Mouse (Mus musculus): ENCODE results near the gene Khdrbs2. TPM values are rescaled to one million over a fixed set of nuclear protein-coding genes. Genes with fewer than 3 reads are reported as not detected.

Khdrbs2 gene
- polyA plus RNA-seq, 1 experiment from 2014 or later = 7.1 TPM

DNA sequence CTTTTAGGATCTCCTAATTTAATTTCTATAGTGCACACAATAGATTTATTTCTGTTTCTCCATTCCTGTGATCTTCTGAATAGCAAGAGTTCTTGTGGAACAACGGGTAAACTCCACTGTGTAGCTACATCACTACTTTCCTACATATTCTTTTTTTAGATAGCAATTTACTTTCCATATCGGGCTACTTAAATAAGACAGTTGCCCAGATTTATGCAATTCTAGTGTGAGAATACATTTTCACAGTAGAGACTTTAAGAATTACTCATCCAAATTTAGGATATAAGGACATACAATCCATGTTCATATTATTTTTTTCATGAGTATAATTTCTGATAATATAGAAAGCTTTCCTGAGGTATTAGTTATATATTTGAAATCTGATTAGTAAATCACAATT, 175.0 kb downstream of the Khdrbs2 start:
- no peaks in the 10 kb centered on the region for H3K27me3 ChIP-seq (ENCODE audit: poor library complexity, severe bottlenecking)
- H3K4me1 ChIP-seq = no peaks in the 10 kb centered on the region
- H3K36me3 ChIP-seq (replicated peaks) = no peaks in the 10 kb centered on the region
- no peak for DNase-seq (ENCODE audit: extremely low spot score, low spot score)
- H3K27ac ChIP-seq = no peak overlapping the region
- no peak overlapping the region for H3K4me3 ChIP-seq
- no peaks in the 10 kb centered on the region for H3K9me3 ChIP-seq
- 76% methylated on average over 2 of the region's 2 CpGs for WGBS

DNA sequence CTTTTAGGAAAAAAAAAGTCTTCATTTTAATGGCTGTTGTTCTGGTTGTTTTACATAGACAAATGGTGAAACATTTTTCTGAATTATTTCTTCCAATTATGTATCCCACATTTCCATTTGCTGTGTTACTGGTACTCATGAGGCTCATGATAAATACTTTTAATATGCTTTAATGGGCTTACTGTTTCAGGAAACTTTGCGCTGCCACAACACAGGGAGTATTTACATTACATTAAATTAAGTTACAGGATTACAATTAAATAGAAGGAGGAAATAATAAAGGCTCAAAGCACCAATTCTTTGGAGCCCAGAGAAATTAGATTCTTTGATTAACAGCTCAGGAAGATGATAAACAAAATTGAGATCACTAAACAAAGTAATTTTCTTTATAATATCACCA, 179.6 kb downstream of the Khdrbs2 start:
- Histone ChIP-seq H3K27ac (no peak overlapping the region), H3K36me3 (replicated peaks) (no peaks in the 10 kb centered on the region), H3K27me3 (ENCODE audit: poor library complexity, severe bottlenecking) (no peaks in the 10 kb centered on the region), H3K9me3 (no peaks in the 10 kb centered on the region), H3K4me1 (no peaks in the 10 kb centered on the region), H3K4me3 (no peak overlapping the region)
- WGBS = 87% methylated on average over 1 of the region's 1 CpGs
- no peak for DNase-seq (ENCODE audit: extremely low spot score, low spot score)

- Histone ChIP-seq H3K4me3 (no peak overlapping the region), H3K4me1 (0 out of 2 replicates have a peak, but pooled peaks cover 3% of the 10 kb centered on the region), H3K36me3 (replicated peaks) (no peaks in the 10 kb centered on the region), H3K27me3 (ENCODE audit: poor library complexity, severe bottlenecking) (no peaks in the 10 kb centered on the region), H3K27ac (no peak overlapping the region), H3K9me3 (no peaks in the 10 kb centered on the region)
- WGBS = 78% methylated on average over 2 of the region's 2 CpGs
- DNase-seq (ENCODE audit: extremely low spot score, low spot score) = no peak
These were observed 191.0 kb downstream of the Khdrbs2 start for GRCm38 (mm10) chr1:32363539-32363938.

GRCm38 (mm10) chr1:32397553-32397952, 225.0 kb downstream of the Khdrbs2 start:
- no peak for DNase-seq (ENCODE audit: extremely low spot score, low spot score)
- 92% methylated on average over 6 of the region's 6 CpGs for WGBS
- Histone ChIP-seq H3K9me3 (no peaks in the 10 kb centered on the region), H3K27me3 (ENCODE audit: poor library complexity, severe bottlenecking) (no peaks in the 10 kb centered on the region), H3K4me3 (no peak overlapping the region), H3K36me3 (replicated peaks) (no peaks in the 10 kb centered on the region), H3K27ac (no peak overlapping the region), H3K4me1 (no peaks in the 10 kb centered on the region)

GRCm38 (mm10) chr1:32407651-32408050, 235.1 kb downstream of the Khdrbs2 start:
- no peak overlapping the region for H3K4me3 ChIP-seq
- no peaks in the 10 kb centered on the region for H3K4me1 ChIP-seq
- no peak overlapping the region for H3K27ac ChIP-seq
- no peaks in the 10 kb centered on the region for H3K9me3 ChIP-seq
- WGBS = 92% methylated on average over 2 of the region's 2 CpGs
- H3K36me3 ChIP-seq (replicated peaks) = no peaks in the 10 kb centered on the region
- no peak for DNase-seq (ENCODE audit: extremely low spot score, low spot score)
- no peaks in the 10 kb centered on the region for H3K27me3 ChIP-seq (ENCODE audit: poor library complexity, severe bottlenecking)

DNA sequence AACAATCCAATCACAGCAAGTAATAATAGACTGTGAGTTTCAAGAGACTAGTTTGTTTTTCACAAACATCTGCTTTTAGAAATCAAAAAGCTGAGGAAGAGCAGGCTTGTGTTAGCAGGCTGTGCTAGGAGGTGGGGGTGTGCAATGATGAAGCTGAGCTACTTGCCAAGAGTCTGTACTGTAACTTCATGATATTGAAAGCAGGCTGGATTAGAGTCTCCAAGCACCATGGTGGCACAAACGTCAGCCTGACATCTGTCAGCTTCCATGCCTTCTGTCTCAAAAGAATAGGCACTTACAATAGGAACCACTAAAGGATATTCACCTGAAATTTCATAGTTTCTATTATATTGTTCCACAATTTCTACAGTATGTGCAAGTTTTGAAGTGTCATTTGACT, 255.9 kb downstream of the Khdrbs2 start:
- H3K4me3 ChIP-seq = no peak overlapping the region
- DNase-seq (ENCODE audit: extremely low spot score, low spot score) = no peak
- H3K27ac ChIP-seq = no peak overlapping the region
- H3K27me3 ChIP-seq (ENCODE audit: poor library complexity, severe bottlenecking) = no peaks in the 10 kb centered on the region
- WGBS = 66% methylated on average over 1 of the region's 1 CpGs
- H3K4me1 ChIP-seq = no peaks in the 10 kb centered on the region
- no peaks in the 10 kb centered on the region for H3K36me3 ChIP-seq (replicated peaks)
- H3K9me3 ChIP-seq = no peaks in the 10 kb centered on the region

DNA sequence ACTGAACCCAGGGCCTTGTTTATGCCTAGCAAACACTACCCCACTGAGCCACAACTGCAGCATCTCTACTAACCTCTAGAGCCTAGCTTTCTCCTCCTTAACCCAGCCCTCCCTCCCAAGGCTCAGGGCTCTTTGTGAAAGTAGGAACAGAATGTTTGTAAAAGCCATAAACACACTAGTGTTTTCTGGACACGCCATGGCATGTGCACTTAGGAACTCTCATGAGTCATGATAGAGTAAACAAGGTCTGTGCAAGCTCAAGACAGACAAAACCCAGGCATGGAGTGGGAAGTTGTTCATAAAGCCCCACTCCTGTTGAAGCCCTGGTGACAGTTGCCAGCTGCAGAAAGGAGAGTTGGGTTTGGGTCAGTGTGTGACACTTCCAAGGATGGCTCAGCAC, 257.0 kb downstream of the Khdrbs2 start:
- Histone ChIP-seq H3K27me3 (ENCODE audit: poor library complexity, severe bottlenecking) (no peaks in the 10 kb centered on the region), H3K27ac (no peak overlapping the region), H3K4me3 (no peak overlapping the region), H3K36me3 (replicated peaks) (no peaks in the 10 kb centered on the region), H3K4me1 (no peaks in the 10 kb centered on the region), H3K9me3 (no peaks in the 10 kb centered on the region)
- WGBS = 87% methylated on average over 1 of the region's 1 CpGs
- no peak for DNase-seq (ENCODE audit: extremely low spot score, low spot score)

GRCm38 (mm10) chr1:32430516-32430915, 258.0 kb downstream of the Khdrbs2 start:
- H3K36me3 ChIP-seq (replicated peaks) = no peaks in the 10 kb centered on the region
- no peak for DNase-seq (ENCODE audit: extremely low spot score, low spot score)
- 92% methylated on average over 3 of the region's 3 CpGs for WGBS

DNA sequence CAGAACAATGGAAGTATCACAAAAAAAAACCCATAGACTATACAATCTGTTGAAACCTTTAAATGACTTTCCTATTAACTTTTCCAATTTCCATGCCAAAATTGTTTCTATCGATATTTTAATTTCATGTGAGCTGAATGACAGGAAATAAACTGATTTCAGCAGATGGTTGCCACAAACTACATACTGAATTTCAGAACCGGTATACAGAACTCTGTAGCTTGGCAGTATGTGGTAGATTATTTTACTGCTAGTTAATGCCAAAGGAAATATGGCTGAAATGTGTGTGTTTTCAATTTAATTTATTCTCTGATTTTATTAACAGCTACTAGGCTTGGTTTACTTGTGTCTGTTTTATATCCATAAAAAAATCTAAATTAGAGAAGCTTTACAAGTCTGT, 260.6 kb downstream of the Khdrbs2 start:
- no peaks in the 10 kb centered on the region for H3K4me1 ChIP-seq
- no peaks in the 10 kb centered on the region for H3K36me3 ChIP-seq (replicated peaks)
- H3K4me3 ChIP-seq = no peak overlapping the region
- no peak overlapping the region for H3K27ac ChIP-seq
- 93% methylated on average over 2 of the region's 2 CpGs for WGBS
- H3K9me3 ChIP-seq = no peaks in the 10 kb centered on the region
- H3K27me3 ChIP-seq (ENCODE audit: poor library complexity, severe bottlenecking) = no peaks in the 10 kb centered on the region
- DNase-seq (ENCODE audit: extremely low spot score, low spot score) = no peak

More at GRCm38 (mm10) chr1:32430516-32430915, 258.0 kb downstream of the Khdrbs2 start:
- H3K9me3 ChIP-seq = no peaks in the 10 kb centered on the region
- H3K27me3 ChIP-seq (ENCODE audit: poor library complexity, severe bottlenecking) = no peaks in the 10 kb centered on the region
- H3K27ac ChIP-seq = no peak overlapping the region
- H3K4me3 ChIP-seq = no peak overlapping the region
- H3K4me1 ChIP-seq = no peaks in the 10 kb centered on the region

GRCm38 (mm10) chr1:32443927-32444326, 271.4 kb downstream of the Khdrbs2 start:
- 90% methylated on average over 5 of the region's 5 CpGs for WGBS
- Histone ChIP-seq H3K4me1 (no peaks in the 10 kb centered on the region), H3K36me3 (replicated peaks) (no peaks in the 10 kb centered on the region)

DNA sequence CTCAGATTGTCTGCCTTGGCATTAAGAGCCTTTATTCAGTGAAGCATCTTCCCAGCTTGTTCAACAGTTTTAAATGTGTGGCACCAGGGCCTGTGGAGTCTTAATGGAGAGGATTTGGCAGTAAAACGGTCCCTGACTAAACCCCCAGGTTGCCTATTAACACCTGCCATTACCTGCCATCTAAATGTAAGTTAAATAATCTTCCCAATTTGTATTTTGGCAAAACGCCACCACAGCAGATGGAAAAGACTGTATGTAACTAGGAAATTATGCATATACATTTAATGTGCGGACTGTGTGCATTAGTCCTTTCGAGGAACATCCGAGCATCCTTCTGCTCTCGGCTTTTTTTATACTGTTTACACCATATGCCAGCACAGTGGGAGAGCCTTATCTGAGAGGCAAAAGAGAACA, 290.6 kb downstream of the Khdrbs2 start:
- no peaks in the 10 kb centered on the region for H3K4me1 ChIP-seq
- H3K4me3 ChIP-seq = no peak overlapping the region
- H3K27ac ChIP-seq = no peak overlapping the region
- WGBS = 87% methylated on average over 6 of the region's 6 CpGs
- H3K36me3 ChIP-seq (replicated peaks) = no peaks in the 10 kb centered on the region
- H3K27me3 ChIP-seq (ENCODE audit: poor library complexity, severe bottlenecking) = no peaks in the 10 kb centered on the region
- DNase-seq (ENCODE audit: extremely low spot score, low spot score) = no peak
- no peaks in the 10 kb centered on the region for H3K9me3 ChIP-seq

More at GRCm38 (mm10) chr1:32443927-32444326, 271.4 kb downstream of the Khdrbs2 start:
- Histone ChIP-seq H3K27me3 (ENCODE audit: poor library complexity, severe bottlenecking) (no peaks in the 10 kb centered on the region), H3K27ac (no peak overlapping the region), H3K4me3 (no peak overlapping the region), H3K9me3 (no peaks in the 10 kb centered on the region)
- no peak for DNase-seq (ENCODE audit: extremely low spot score, low spot score)

DNA sequence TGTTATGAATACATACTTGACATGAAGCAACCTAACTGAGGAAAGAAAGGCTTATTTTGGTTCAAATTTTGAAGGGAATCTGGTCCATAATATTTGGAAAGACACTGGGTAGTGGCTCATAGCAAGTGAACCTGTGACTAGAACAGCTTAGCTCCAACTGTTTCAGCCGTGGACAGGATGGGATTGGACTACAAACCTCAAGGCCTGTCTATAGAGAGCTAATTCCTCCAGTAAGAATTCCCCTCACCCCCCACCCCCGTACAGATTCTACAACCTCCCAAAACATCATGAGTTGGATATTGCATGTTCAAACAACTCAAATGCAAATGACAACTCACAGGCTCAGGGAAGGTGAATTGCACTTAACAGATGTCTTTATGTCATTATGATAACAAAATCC, 298.5 kb downstream of the Khdrbs2 start:
- Histone ChIP-seq H3K4me1 (no peaks in the 10 kb centered on the region), H3K9me3 (no peaks in the 10 kb centered on the region), H3K4me3 (no peak overlapping the region), H3K36me3 (replicated peaks) (no peaks in the 10 kb centered on the region), H3K27me3 (ENCODE audit: poor library complexity, severe bottlenecking) (no peaks in the 10 kb centered on the region), H3K27ac (no peak overlapping the region)
- no peak for DNase-seq (ENCODE audit: extremely low spot score, low spot score)
- WGBS = 80% methylated on average over 2 of the region's 2 CpGs

GRCm38 (mm10) chr1:32471502-32472214, 299.1 kb downstream of the Khdrbs2 start:
- 89% methylated on average over 11 of the region's 11 CpGs for WGBS
- Histone ChIP-seq H3K9me3 (no peaks in the 10 kb centered on the region), H3K36me3 (replicated peaks) (no peaks in the 10 kb centered on the region), H3K27ac (no peak overlapping the region), H3K4me1 (no peaks in the 10 kb centered on the region), H3K4me3 (no peak overlapping the region), H3K27me3 (ENCODE audit: poor library complexity, severe bottlenecking) (no peaks in the 10 kb centered on the region)
- no peak for DNase-seq (ENCODE audit: extremely low spot score, low spot score)

GRCm38 (mm10) chr1:32487944-32488343, 315.4 kb downstream of the Khdrbs2 start:
- Histone ChIP-seq H3K4me1 (no peaks in the 10 kb centered on the region), H3K27ac (no peak overlapping the region), H3K27me3 (ENCODE audit: poor library complexity, severe bottlenecking) (no peaks in the 10 kb centered on the region), H3K36me3 (replicated peaks) (no peaks in the 10 kb centered on the region), H3K4me3 (no peak overlapping the region), H3K9me3 (no peaks in the 10 kb centered on the region)
- WGBS = 93% methylated on average over 2 of the region's 2 CpGs
- DNase-seq (ENCODE audit: extremely low spot score, low spot score) = no peak
